Mouse (Mus musculus): ENCODE measurements at regions not wholly inside any gene's neighbourhood (a gene's known extent, or its start where the extent isn't known, plus 50 kb on each side); places are given as distances from the start of the nearest gene placed in this dataset.
"Not testable (repeated sequence)": the region's sequence is repeated elsewhere in the genome, so short reads cannot be mapped to it uniquely, and the experiment has no call there.

DNA sequence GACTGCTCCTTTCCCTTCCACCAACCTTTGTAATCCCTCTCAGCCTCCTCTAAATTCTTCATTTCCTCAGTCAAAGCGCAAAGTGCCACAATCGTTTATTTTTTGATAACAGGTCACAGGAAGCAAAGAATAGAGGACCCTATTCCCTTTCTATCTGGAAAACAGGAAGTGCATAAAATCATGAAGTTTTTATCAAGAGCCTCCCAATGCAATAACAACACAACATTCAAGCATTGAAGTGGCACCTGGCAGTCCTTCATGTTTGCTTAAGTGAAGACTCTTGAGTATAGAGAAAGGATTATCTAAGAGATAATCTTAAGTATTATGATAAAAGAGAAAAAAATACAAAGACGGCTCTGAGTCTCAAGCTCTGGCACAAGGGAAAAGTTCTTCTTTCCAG, 111.9 kb downstream of the Ibtk start:
- DNase-seq (ENCODE audit: low read depth) = no peak

GRCm38 (mm10) chr9:85636131-85636447, 113.0 kb downstream of the Ibtk start:
- DNase-seq (ENCODE audit: low read depth) = no peak

DNA sequence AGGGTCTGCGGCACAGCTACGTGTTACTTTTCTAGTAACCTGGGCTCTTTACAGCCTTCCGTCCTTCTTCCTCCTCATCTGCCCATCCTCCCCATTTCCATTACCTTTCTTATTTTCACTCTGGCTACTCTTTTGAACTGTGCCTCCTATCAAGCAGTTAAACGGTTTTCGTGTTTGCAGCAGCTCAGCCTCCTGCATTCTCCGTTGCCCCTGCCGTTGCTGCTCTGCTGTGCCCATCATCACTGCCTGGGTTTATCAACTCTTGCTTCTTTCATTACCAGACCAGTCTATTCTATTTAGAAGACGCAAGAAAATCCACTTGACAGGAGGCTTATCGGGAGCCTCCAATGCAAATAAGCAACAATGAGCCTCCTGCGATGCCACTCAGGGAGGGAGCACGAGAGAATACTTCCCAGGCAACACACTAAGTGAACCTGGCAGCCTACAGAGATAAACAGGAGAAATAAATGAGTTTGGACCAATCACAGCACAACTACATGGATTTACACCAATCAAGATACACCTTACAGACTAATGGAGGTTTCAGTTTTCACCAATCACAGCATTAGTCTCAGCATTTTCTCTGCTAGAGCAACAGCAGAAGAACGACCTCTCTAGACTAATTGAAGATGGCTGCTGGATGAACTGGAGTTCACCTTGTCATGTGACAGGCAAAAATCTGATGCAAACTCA, 113.5 kb downstream of the Ibtk start:
- DNase-seq (ENCODE audit: low read depth) = no peak

GRCm38 (mm10) chr9:85634786-85635185, 114.3 kb downstream of the Ibtk start:
- not testable (repeated sequence) for DNase-seq (ENCODE audit: low read depth)

DNA sequence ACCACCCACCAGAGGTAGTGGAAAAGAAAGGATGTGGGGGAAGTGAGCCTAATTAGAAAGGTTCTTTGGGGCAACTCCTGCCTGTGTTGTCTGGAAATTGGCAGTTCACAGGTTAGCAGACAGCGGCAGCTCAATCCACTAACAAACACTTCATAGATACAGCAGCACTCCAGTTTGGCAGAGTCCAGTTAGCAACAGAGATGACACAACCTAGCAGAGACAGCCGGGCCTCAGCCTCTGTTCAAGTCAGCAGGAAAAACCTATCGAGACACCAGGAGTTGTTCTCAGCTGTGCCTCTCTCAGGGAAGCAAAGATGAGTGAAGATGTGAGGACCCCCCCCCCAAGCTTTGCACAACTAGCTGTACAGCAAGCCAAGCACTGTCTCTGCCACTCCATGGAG, 131.2 kb downstream of the Ibtk start:
- DNase-seq (ENCODE audit: low read depth) = no peak

DNA sequence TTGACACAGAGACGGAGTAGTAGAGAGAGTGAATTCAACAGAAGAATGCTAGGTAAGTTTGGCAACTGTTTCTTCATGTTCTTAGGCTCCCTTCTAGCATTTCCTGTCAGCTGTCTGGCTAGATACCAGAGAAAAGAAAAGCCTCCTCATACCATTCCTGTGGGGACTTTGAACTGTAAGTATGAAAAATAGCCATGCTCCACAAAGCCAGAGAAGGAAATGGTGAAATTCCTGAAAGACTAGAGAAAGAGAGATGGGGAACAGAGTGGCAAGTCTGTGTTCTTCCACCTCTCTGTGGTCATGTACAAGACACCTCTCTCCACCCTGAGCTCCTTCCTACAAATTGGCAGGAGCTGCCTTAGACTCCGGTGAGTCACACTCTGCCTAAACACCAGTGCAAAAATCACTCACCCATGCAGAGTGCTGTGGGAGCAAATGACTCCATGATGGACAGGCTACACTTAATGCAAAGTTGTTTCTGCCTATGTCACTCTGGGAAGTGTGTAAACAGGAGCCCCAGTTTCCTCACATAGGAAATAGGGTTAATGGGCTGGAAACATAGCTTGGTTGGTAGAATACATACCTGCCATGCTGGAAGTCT, 131.9 kb downstream of the Ibtk start:
- no peak for DNase-seq (ENCODE audit: low read depth)

DNA sequence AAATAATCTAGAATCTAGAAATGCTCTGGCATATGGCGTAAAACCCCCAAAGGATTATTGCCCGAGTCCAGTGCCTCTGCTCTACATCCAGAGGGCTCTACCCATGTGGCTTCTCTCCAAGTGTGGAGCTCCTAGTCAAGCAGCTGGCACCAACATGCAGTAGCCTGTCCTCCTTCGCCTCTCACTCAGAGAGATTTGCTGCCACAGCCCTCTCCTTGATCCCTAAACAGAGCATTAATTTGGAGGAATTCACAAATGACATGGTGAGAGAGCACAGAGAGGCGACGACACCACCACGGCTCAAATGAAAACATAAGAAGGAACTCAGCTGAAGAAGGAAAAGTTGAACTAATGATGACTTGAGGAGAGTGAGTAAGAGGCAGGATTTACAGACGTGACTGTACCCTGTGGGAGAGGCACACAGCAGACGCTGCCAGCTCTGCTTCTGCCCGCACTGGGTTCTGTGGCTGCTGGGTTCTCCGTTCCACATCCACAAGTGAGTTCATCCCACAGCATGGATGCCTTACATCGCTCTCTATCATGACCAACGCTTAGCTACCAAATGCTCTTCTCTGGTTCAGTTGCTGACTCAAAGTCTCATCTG, 132.8 kb downstream of the Ibtk start:
- DNase-seq (ENCODE audit: low read depth) = no peak

- DNase-seq (ENCODE audit: low read depth) = no peak
These were observed 140.0 kb downstream of the Ibtk start for GRCm38 (mm10) chr9:85609152-85609551.

GRCm38 (mm10) chr9:85596959-85597358, 152.2 kb downstream of the Ibtk start:
- DNase-seq (ENCODE audit: low read depth) = peak; percentile 28

DNA sequence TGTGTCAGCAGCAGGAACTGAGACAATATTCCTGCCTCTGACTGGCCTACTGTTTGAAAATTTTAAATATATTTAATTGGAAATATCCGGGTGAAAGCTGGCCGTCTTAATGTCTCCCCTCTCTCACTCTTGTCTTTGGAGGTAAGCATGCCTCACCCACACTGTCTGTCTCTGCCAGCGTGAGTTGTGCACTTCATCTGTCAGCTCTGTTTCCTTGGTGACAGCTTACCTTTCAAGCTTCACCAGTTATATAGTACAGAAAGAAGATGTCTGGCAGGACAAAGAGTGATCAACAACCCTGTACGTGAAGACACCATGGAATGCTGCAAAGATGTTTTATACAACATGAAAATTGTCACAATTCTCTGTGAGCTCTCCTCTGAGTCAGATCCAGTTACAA, 155.3 kb downstream of the Ibtk start:
- no peak for DNase-seq (ENCODE audit: low read depth)

DNA sequence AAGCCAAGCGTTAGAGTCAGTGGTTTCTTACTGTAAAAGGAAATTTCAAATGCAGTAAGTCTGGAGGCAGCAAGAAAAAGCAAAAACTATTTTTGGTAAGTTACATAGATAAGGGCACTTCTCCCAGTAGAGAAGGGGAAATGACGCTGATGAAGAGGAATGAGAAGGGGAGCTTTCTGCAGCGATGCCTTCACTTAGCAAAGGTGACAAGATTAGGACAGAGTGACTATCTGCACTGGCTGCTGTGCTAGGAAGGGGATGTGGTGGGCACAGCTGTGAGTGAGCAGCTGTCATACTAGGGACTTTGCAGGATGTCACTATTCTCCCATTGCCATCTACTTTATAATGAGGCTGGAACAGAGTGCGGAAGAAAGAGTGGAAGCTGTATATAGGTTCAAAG, 156.5 kb downstream of the Ibtk start:
- DNase-seq (ENCODE audit: low read depth) = no peak

GRCm38 (mm10) chr9:85589210-85589609, 159.9 kb downstream of the Ibtk start:
- DNase-seq (ENCODE audit: low read depth) = no peak

DNA sequence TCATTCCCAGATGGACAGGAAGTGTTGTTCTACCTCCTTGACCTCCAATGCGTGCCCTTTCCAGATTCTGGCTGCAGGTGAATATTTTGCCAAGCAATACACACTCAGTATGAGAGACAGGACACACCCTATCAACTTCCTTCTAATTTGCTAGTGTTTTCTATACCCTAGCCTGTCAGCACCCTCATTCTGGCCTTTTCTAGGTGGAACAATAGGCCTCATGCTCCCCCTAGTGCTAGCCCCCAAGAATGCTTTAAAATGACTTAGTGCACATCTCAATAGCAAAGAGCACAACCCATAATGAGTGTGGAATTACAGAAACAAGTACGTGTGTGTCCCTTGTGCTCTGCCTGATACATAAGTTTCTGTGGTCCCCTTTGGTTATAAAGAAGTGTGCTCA, 161.1 kb downstream of the Ibtk start:
- peak; percentile 33 for DNase-seq (ENCODE audit: low read depth)

- no peak for DNase-seq (ENCODE audit: low read depth)
These were observed 168.0 kb downstream of the Ibtk start for GRCm38 (mm10) chr9:85581028-85581595.

DNA sequence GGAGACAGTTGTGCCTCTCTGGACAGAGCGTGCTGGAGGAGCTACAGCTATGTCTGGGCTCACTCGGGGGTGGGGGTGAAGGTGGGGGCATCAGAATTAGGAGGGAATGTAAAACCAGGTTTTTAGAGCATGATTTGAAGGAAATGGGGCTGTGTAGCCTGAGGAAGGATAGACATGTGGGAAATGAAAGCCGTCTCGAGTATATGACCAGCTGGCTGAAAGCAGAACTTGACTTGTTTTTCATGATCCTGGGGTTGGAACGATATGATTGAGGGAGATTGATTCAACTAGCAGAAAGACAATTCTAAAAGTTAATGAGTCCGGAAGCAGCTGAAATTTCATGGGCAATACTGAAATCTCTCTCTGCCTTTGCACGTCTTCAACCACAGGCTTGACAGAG, 171.3 kb downstream of the Ibtk start:
- no peak for DNase-seq (ENCODE audit: low read depth)

DNA sequence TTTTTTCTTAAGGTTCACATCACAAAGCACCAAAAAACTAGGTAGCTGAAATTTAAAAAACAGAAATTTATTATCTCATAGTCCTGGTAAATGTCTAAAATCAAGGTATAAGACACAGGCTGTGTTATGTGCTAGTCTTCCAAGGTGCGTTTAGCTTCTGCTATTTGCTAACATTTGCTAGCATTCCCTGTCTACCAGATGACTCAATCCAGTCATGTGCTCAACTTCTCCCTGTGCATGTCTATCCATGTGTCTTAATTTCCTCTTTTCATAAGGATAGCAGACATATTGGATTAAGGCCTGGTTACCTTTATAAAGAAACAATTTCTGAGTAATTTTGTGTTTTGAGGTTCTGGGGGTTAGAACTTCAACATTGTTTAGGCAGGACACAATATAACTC, 171.8 kb downstream of the Ibtk start:
- no peak for DNase-seq (ENCODE audit: low read depth)

- DNase-seq (ENCODE audit: low read depth) = no peak
These were observed 180.3 kb downstream of the Ibtk start for GRCm38 (mm10) chr9:85568877-85569276.

DNA sequence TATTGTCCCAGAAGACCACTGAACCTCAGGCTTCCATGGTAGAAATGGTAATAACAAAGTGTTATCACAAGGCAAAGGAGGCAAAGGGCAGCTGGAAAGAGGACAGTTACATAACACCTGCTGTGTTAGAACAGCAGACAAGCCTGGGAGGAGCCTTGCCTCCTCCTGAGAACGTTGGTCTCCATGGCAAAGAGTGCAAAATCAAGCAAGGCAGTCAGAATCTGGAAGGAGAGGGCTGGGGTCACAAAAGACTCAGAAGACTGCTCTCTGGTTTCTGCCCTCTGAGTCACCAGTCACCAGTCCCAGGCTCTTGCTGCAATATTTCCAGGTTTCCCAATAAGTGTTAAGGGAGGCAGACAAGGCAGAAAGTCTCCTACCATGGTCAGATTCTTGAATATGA, 197.3 kb downstream of the Ibtk start:
- DNase-seq (ENCODE audit: low read depth) = no peak

- no peak for DNase-seq (ENCODE audit: low read depth)
These were observed 198.7 kb downstream of the Ibtk start for GRCm38 (mm10) chr9:85550455-85550854.

- DNase-seq (ENCODE audit: low read depth) = no peak
These were observed 202.9 kb downstream of the Ibtk start for GRCm38 (mm10) chr9:85546226-85546625.

- DNase-seq (ENCODE audit: low read depth) = no peak
These were observed 203.6 kb downstream of the Ibtk start for GRCm38 (mm10) chr9:85545566-85545965.

GRCm38 (mm10) chr9:85538557-85538956, 210.6 kb downstream of the Ibtk start:
- DNase-seq (ENCODE audit: low read depth) = no peak

DNA sequence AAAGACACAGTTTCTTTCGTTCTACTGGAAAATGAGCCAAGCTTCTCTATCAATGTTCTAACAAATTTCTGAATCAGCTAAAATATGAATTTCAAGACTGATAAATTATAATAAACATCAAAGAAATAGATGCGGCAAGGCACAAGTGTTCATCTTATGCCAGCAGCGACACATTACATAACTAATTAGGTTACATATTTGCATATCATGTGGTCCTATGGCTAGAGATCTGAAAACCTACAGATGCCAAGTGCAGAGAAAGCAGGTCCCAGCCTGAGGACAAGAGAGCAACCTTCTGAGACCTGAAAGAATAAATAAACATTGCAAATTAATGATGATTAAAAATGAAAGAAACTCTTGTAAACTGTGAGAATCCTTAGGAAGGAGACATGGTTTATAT, 201.3 kb upstream of the Tent5a start:
- DNase-seq (ENCODE audit: low read depth) = no peak

DNA sequence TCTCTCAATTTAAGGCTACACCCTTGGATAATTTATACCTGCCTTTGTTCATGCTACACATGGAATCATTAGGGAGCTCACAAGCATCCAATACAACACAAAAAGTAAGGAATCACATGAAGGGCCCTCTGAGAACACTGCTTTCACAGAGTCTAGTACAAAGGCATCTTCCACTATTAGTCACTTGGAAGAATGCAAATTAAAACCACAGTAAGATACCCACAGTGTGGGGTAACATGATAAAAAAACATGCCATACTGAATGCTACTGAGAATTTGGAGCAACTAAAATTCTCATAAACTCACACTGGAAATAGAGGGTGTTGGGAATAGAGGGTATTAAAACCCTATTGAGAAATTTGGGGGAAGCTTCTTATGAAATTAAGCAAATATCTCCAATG, 197.6 kb upstream of the Tent5a start:
- DNase-seq (ENCODE audit: low read depth) = no peak

Measured in c-Kit-positive CD71-negative TER-119-negative erythroid progenitor cells, embryonic 14.5 days (primary cell).